Mouse (Mus musculus) forebrain, embryonic 14.5 days (tissue): ENCODE measurements around the gene Mgat3. TPM values are rescaled to one million over a fixed set of nuclear protein-coding genes. Genes with fewer than 3 reads are reported as not detected.
A peak's percentile ranks its signal among the peaks of the same experiment; 100 is the strongest.

Experiments used
- ATAC-seq: fragments of 200-750 bp; cut with Nextera tagmentation; 2 replicates; pipeline ENCODE4 v1.8.0; 2017; ENCODE audit warnings: mild to moderate bottlenecking, moderate library complexity
- DNase-seq: peaks from one replicate; pipeline ENCODE4 v3.0.0-alpha.2; 2015; ENCODE audit warnings: low spot score
- H3K27ac ChIP-seq: fragments of 300-500 bp; sonication (generic); 2 replicates; pipeline ENCODE4 v1.5.1; 2014; ENCODE audit warnings: low read depth, mild to moderate bottlenecking, control low read depth, low read length, moderate library complexity
- H3K27me3 ChIP-seq: fragments of 300-500 bp; sonication (generic); replicated peaks from 2 replicates; pipeline ENCODE4 v1.6.1; 2014; ENCODE audit warnings: low read length, control low read depth, mixed read lengths; ENCODE audit not compliant: control insufficient read depth, insufficient read depth
- H3K36me3 ChIP-seq: fragments of 300-500 bp; sonication (generic); 2 replicates; pipeline ENCODE4 v1.6.1; 2014; ENCODE audit warnings: low read length, control low read depth; ENCODE audit not compliant: control insufficient read depth, insufficient read depth
- H3K4me1 ChIP-seq: fragments of 300-500 bp; sonication (generic); 2 replicates; pipeline ENCODE4 v1.6.1; 2014; ENCODE audit warnings: antibody characterized with exemption, low read length, control low read depth; ENCODE audit not compliant: control insufficient read depth, insufficient read depth
- H3K4me2 ChIP-seq: fragments of 300-500 bp; sonication (generic); 2 replicates; pipeline ENCODE4 v1.6.1; 2014; ENCODE audit warnings: mild to moderate bottlenecking, control low read depth, low read length
- H3K4me3 ChIP-seq: fragments of 300-500 bp; sonication (generic); 2 replicates; pipeline ENCODE4 v1.5.1; 2014; ENCODE audit warnings: low read depth, low read length, control low read depth
- H3K9ac ChIP-seq: fragments of 300-500 bp; sonication (generic); 2 replicates; pipeline ENCODE4 v1.6.1; 2014; ENCODE audit warnings: mild to moderate bottlenecking, low read length, control low read depth, moderate library complexity
- H3K9me3 ChIP-seq: fragments of 300-500 bp; sonication (generic); replicated peaks from 2 replicates; pipeline ENCODE4 v1.6.1; 2016; ENCODE audit warnings: low read length, control low read depth, mixed read lengths; ENCODE audit not compliant: control insufficient read depth
- WGBS: fragments of 180-500 bp; shearing (Covaris S2); extraction: QIAGEN DNeasy Blood & Tissue Kit; methylation state at CpG from one replicate; pipeline ENCODE4 v1.1.7; 2014; 5-methylcytosine and 5-hydroxymethylcytosine counted together
- polyA plus RNA-seq: library from polyadenylated mRNA; unstranded; fragments of >200 nt; fragmentation: Nextera tagmentation; extraction: Ambion mirVana; gene quantifications from 2 replicates; pipeline ENCODE4 v1.2.1, GENCODE M21; 2014

The Mgat3 gene
- polyA plus RNA-seq, 1 experiment from 2014 or later, result 11.7 TPM

DNA sequence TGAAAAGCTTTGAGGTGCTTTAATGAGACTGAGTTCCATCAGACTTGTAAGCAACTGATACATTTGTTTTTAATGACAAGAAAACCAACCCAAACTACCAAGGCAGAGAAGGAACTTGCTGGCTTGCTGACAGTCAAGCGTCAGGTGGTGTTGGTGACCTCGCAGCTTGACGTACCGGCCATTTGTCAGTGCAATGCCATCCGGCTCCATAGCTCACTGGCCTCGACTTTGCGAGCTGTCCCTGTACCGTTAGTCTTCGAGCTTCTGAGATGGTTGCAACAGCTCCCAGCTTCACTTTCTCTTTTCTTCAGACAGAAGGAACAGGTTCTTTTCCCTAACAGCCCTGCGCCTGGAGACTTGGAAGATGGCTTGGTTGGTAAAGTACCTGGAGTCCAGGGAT is 44.0 kb downstream of the Mgat3 start:
- no peaks in the 10 kb centered on the region for H3K27me3 ChIP-seq
- H3K9ac ChIP-seq, result no peak overlapping the region
- H3K4me1 ChIP-seq, result no peaks in the 10 kb centered on the region
- H3K4me3 ChIP-seq, result no peak overlapping the region
- H3K36me3 ChIP-seq, result peaks cover 9% of the 10 kb centered on the region; the same call in 1 of the 2 replicates
- H3K4me2 ChIP-seq, result no peak overlapping the region
- H3K27ac ChIP-seq, result no peak overlapping the region
- H3K9me3 ChIP-seq, result no peaks in the 10 kb centered on the region
- WGBS, result 93% methylated on average over 10 of the region's 10 CpGs
- no peak for DNase-seq
- no peak for ATAC-seq

- Histone ChIP-seq H3K36me3 (0 out of 2 replicates have a peak, but pooled peaks cover 5% of the 10 kb centered on the region), H3K9me3 (no peaks in the 10 kb centered on the region), H3K27me3 (no peaks in the 10 kb centered on the region), H3K9ac (no peak overlapping the region), H3K4me3 (no peak overlapping the region), H3K4me2 (no peak overlapping the region), H3K27ac (no peak overlapping the region), H3K4me1 (no peaks in the 10 kb centered on the region)
- WGBS, result 64% methylated on average over 14 of the region's 14 CpGs
- ATAC-seq, result no peak
- DNase-seq, result no peak
Observed at GRCm38 (mm10) chr15:80219211-80219610, 45.7 kb downstream of the Mgat3 start.

GRCm38 (mm10) chr15:80219705-80220657 is 46.5 kb downstream of the Mgat3 start:
- H3K36me3 ChIP-seq, result 0 out of 2 replicates have a peak, but pooled peaks cover under 1% of the 10 kb centered on the region
- H3K27me3 ChIP-seq, result no peaks in the 10 kb centered on the region
- ATAC-seq, result no peak
- H3K9ac ChIP-seq, result no peak overlapping the region
- no peaks in the 10 kb centered on the region for H3K4me1 ChIP-seq
- H3K27ac ChIP-seq, result no peak overlapping the region
- 73% methylated on average over 4 of the region's 4 CpGs for WGBS
- no peak overlapping the region for H3K4me3 ChIP-seq
- no peaks in the 10 kb centered on the region for H3K9me3 ChIP-seq
- DNase-seq, result no peak
- no peak overlapping the region for H3K4me2 ChIP-seq

- ATAC-seq, result no peak
- DNase-seq, result no peak
Observed at GRCm38 (mm10) chr15:80221031-80221430, 47.5 kb downstream of the Mgat3 start.

DNA sequence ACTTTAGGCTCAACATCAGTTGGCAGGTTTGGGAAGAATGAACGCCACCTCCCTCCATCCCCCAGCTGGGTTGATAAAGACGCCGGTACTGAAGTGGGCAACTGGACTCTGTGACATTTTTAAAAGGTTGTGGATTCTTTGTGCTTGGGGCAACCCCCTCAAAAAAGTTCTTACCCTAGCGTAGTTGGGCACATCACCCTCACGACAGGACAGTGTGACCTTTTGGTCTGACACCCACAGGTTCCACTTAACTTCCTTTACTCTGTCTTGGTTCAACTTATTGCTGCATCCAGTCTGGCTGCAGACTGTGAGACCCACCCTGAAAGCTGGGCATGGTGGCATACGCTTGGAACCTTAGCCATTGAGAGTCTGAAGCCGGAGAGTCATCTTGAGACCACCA is 50.2 kb downstream of the Mgat3 start:
- Histone ChIP-seq H3K4me3 (no peak overlapping the region), H3K27ac (no peak overlapping the region), H3K27me3 (no peaks in the 10 kb centered on the region), H3K9me3 (no peaks in the 10 kb centered on the region), H3K9ac (no peak overlapping the region), H3K36me3 (no peaks in the 10 kb centered on the region), H3K4me1 (no peaks in the 10 kb centered on the region), H3K4me2 (no peak overlapping the region)
- ATAC-seq (no peak), DNase-seq (no peak)
- 92% methylated on average over 7 of the region's 7 CpGs for WGBS

More at GRCm38 (mm10) chr15:80221031-80221430, 47.5 kb downstream of the Mgat3 start:
- H3K4me1 ChIP-seq, result no peaks in the 10 kb centered on the region
- H3K9me3 ChIP-seq, result no peaks in the 10 kb centered on the region
- 72% methylated on average over 8 of the region's 8 CpGs for WGBS
- no peak overlapping the region for H3K4me3 ChIP-seq
- H3K36me3 ChIP-seq, result no peaks in the 10 kb centered on the region
- H3K27ac ChIP-seq, result no peak overlapping the region
- H3K9ac ChIP-seq, result no peak overlapping the region
- no peaks in the 10 kb centered on the region for H3K27me3 ChIP-seq
- no peak overlapping the region for H3K4me2 ChIP-seq

GRCm38 (mm10) chr15:80225208-80225607 is 51.7 kb downstream of the Mgat3 start:
- 22% methylated on average over 9 of the region's 9 CpGs for WGBS
- peak; percentile 52 for ATAC-seq

DNA sequence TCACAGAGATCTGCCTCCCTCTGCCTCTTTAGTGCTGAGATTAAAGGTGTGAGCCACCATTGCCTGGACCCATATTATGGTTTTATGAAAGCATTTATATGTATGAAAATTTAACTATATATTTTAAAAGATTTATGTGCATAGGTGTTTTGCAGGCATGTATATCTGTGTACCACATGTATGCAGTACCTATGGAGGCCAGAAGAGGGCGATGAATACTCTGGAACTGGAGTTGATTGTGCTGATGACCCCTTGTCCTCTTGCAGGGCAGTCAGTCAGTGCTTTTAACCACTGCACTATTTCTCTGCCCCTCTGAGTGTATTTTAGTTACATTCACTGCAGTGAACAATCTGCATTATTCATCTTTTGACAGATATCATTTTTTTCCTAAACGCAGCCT is 52.3 kb downstream of the Mgat3 start:
- no peaks in the 10 kb centered on the region for H3K36me3 ChIP-seq
- H3K4me3 ChIP-seq, result no peak overlapping the region
- H3K9me3 ChIP-seq, result no peaks in the 10 kb centered on the region
- DNase-seq, result peak; percentile 55
- no peak overlapping the region for H3K4me2 ChIP-seq
- no peaks in the 10 kb centered on the region for H3K27me3 ChIP-seq
- ATAC-seq, result no peak
- 50% methylated on average over 2 of the region's 2 CpGs for WGBS
- no peaks in the 10 kb centered on the region for H3K4me1 ChIP-seq
- H3K9ac ChIP-seq, result no peak overlapping the region
- H3K27ac ChIP-seq, result no peak overlapping the region

More at GRCm38 (mm10) chr15:80225208-80225607, 51.7 kb downstream of the Mgat3 start:
- Histone ChIP-seq H3K27me3 (no peaks in the 10 kb centered on the region), H3K4me1 (no peaks in the 10 kb centered on the region), H3K4me2 (no peak overlapping the region), H3K4me3 (no peak overlapping the region), H3K27ac (no peak overlapping the region), H3K9ac (no peak overlapping the region), H3K9me3 (no peaks in the 10 kb centered on the region), H3K36me3 (no peaks in the 10 kb centered on the region)
- peak; percentile 60 for DNase-seq

DNA sequence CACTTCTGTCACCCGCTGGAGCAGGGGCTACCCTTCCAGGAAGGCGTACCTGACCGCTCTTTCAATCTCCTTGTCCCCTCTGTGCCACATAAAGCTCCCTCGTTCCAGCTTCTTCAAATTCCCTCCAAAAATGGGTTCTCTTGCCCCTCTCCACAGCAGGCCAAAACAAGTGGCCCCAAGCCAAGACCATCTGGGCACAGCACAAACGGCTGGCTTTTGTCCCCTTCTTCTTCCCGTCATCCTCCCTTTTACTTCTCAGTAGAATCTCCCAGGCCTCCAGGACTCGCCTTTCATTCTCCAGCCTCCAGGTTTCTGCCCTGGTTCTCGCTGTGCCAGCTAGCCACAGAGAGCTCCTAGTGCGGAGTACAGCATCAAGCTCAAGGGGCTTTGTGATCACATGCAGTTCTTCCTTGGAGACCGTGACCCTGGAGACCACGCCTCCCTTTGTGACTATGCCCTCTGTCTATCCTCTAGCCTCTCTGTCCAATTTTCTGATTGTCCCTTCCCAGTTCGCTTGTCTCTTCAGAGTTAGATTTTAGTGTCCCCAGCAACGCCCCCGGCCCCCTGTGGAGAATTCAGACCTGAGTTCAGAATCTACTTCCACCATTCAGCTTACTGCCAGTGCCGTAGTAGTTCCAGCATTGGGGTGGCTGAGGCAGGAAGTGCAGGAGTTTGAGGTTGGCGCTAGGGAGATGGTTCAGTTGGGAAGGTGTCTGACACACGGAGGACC is 54.7 kb downstream of the Mgat3 start:
- DNase-seq, result peak; percentile 20

More for the DNA sequence above, 54.7 kb downstream of the Mgat3 start:
- H3K9ac ChIP-seq, result no peak overlapping the region
- WGBS, result 68% methylated on average over 17 of the region's 17 CpGs
- no peaks in the 10 kb centered on the region for H3K4me1 ChIP-seq
- H3K27me3 ChIP-seq, result no peaks in the 10 kb centered on the region
- ATAC-seq, result no peak
- no peak overlapping the region for H3K4me3 ChIP-seq
- H3K27ac ChIP-seq, result no peak overlapping the region
- no peak overlapping the region for H3K4me2 ChIP-seq
- no peaks in the 10 kb centered on the region for H3K36me3 ChIP-seq
- H3K9me3 ChIP-seq, result no peaks in the 10 kb centered on the region
